Mouse (Mus musculus) limb, embryonic 11.5 days (tissue): ENCODE measurements around the gene Nktr. TPM values are rescaled to one million over a fixed set of nuclear protein-coding genes. Genes with fewer than 3 reads are reported as not detected.
A peak's percentile ranks its signal among the peaks of the same experiment; 100 is the strongest.

Experiments used
- ATAC-seq: fragments of 200-750 bp; cut with Nextera tagmentation; 2 replicates; pipeline ENCODE4 v1.8.0; 2017; ENCODE audit warnings: low read depth; ENCODE audit not compliant: insufficient number of reproducible peaks, low FRiP score, low TSS enrichment
- DNase-seq: peaks from one replicate; pipeline ENCODE4 v3.0.0-alpha.2; 2015; ENCODE audit warnings: low spot score
- H3K27ac ChIP-seq: fragments of 300-500 bp; sonication (generic); replicated peaks from 2 replicates; pipeline ENCODE4 v1.5.1; 2014; ENCODE audit warnings: low read depth, mild to moderate bottlenecking, low read length
- H3K27me3 ChIP-seq: fragments of 300-500 bp; sonication (generic); 2 replicates; pipeline ENCODE4 v1.6.1; 2014; ENCODE audit warnings: mild to moderate bottlenecking, low read length, mixed read lengths; ENCODE audit not compliant: control insufficient read depth, insufficient read depth
- H3K36me3 ChIP-seq: fragments of 300-500 bp; sonication (generic); 2 replicates; pipeline ENCODE4 v1.6.1; 2014; ENCODE audit warnings: mild to moderate bottlenecking, low read length, moderate library complexity, mixed read lengths; ENCODE audit not compliant: control insufficient read depth, insufficient read depth
- H3K4me1 ChIP-seq: fragments of 300-500 bp; sonication (generic); 2 replicates; pipeline ENCODE4 v1.6.1; 2014; ENCODE audit warnings: low read length, mixed read lengths; ENCODE audit not compliant: control insufficient read depth, insufficient read depth
- H3K4me2 ChIP-seq: fragments of 300-500 bp; sonication (generic); 2 replicates; pipeline ENCODE4 v1.6.1; 2014; ENCODE audit warnings: low read depth, mild to moderate bottlenecking, moderate library complexity; ENCODE audit not compliant: severe bottlenecking
- H3K4me3 ChIP-seq: fragments of 300-500 bp; sonication (generic); 2 replicates; pipeline ENCODE4 v1.5.1; 2014; ENCODE audit warnings: low read depth, low read length
- H3K9ac ChIP-seq: fragments of 300-500 bp; sonication (generic); 2 replicates; pipeline ENCODE4 v1.6.1; 2014; ENCODE audit warnings: mild to moderate bottlenecking, low read length
- H3K9me3 ChIP-seq: fragments of 300-500 bp; sonication (generic); 2 replicates; pipeline ENCODE4 v1.6.1; 2016; ENCODE audit warnings: low read length; ENCODE audit not compliant: control insufficient read depth
- WGBS: fragments of 180-500 bp; shearing (Covaris S2); extraction: QIAGEN DNeasy Blood & Tissue Kit; methylation state at CpG from one replicate; pipeline ENCODE4 v1.1.7; 2014; 5-methylcytosine and 5-hydroxymethylcytosine counted together
- polyA plus RNA-seq: library from polyadenylated mRNA; unstranded; fragments of >200 nt; fragmentation: Nextera tagmentation; extraction: Ambion mirVana; gene quantifications from 2 replicates; pipeline ENCODE4 v1.2.1, GENCODE M21; 2014

The Nktr gene
- polyA plus RNA-seq, 1 experiment from 2014 or later: 65.1 TPM

DNA sequence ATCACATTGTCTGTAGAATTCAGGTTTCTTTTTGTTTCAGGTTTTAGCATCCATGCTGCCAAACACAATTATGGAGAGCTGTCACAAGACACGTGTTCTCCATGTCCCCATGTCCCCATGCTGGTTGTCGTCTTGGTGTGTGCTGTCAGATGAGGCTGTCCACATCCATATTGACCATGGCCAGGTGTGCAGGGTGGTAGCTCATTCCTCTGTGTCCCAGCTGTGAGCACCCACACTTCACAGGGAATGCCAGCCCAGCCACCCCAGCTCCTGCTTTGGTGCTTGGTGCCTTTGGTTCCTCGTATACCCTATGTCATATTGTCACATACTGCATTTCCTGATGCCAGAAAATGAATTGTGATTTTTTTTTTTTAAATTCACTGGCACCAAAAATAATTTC lies 35.7 kb downstream of the Nktr start:
- Histone ChIP-seq H3K4me3 (no peak overlapping the region), H3K27me3 (no peaks in the 10 kb centered on the region), H3K27ac (no peak overlapping the region), H3K4me2 (no peak overlapping the region), H3K9ac (no peak overlapping the region), H3K9me3 (no peaks in the 10 kb centered on the region), H3K4me1 (peaks cover 14% of the 10 kb centered on the region), H3K36me3 (peaks cover 25% of the 10 kb centered on the region)
- no peak for ATAC-seq
- 93% methylated on average over 3 of the region's 3 CpGs for whole genome bisulfite sequencing
- peak; percentile 16 for DNase-seq

DNA sequence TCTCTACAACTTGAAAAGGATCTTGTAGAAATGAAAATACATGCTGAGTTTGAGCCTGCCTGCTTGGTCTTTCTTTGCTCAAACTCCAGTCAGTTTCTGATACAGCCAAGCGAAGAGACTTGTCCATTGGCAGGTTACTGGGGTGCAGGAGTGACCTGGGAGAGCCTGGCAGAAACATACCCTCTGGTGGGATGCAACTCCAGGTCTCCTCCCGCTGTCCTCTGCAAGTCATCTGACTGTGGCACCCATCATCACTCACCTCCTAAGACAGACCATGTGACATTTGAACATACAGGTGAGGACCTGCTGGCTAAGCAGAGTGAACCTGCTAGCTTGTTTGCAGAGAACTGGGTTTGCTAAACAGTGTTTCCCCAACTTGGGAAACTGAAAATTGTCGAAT lies 37.8 kb downstream of the Nktr start:
- Histone ChIP-seq H3K4me3 (no peak overlapping the region), H3K9me3 (no peaks in the 10 kb centered on the region), H3K4me1 (peaks cover 22% of the 10 kb centered on the region), H3K27ac (no peak overlapping the region), H3K9ac (no peak overlapping the region), H3K27me3 (no peaks in the 10 kb centered on the region), H3K4me2 (no peak overlapping the region), H3K36me3 (peaks cover 13% of the 10 kb centered on the region)
- WGBS: 88% methylated on average over 3 of the region's 3 CpGs
- DNase-seq: peak; percentile 18
- ATAC-seq: no peak

DNA sequence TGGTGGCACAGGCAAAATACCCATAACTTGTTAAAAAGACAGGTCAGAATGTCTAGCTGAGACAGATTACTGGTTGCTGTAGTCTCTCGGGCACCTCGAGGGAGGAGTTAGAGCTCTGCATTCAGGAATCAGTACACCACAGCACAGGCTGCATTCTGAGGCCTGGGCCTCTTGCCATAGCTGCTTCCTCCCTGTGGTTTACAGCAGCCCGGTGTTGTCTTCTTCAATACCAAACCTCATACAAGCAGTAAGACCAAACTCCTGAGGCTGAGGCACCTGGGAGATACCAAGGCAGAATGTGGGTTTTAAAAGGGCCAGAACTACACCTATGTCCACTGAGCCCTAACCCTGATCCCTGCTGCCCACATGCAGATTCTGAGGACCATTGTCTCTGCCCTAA lies 38.5 kb downstream of the Nktr start:
- 59% methylated on average over 3 of the region's 3 CpGs for WGBS
- no peaks in the 10 kb centered on the region for H3K27me3 ChIP-seq
- peaks cover 8% of the 10 kb centered on the region; the same call in 1 of the 2 replicates for H3K36me3 ChIP-seq
- H3K4me1 ChIP-seq: peaks cover 22% of the 10 kb centered on the region
- H3K9me3 ChIP-seq: no peaks in the 10 kb centered on the region
- H3K27ac ChIP-seq: peak overlapping the region; percentile 75
- DNase-seq (peak; percentile 54), ATAC-seq (no peak)
- no peak overlapping the region for H3K4me3 ChIP-seq
- H3K4me2 ChIP-seq: peak overlapping the region; percentile 4; the same call in 1 of the 2 replicates
- no peak overlapping the region; the same call in 1 of the 2 replicates for H3K9ac ChIP-seq

DNA sequence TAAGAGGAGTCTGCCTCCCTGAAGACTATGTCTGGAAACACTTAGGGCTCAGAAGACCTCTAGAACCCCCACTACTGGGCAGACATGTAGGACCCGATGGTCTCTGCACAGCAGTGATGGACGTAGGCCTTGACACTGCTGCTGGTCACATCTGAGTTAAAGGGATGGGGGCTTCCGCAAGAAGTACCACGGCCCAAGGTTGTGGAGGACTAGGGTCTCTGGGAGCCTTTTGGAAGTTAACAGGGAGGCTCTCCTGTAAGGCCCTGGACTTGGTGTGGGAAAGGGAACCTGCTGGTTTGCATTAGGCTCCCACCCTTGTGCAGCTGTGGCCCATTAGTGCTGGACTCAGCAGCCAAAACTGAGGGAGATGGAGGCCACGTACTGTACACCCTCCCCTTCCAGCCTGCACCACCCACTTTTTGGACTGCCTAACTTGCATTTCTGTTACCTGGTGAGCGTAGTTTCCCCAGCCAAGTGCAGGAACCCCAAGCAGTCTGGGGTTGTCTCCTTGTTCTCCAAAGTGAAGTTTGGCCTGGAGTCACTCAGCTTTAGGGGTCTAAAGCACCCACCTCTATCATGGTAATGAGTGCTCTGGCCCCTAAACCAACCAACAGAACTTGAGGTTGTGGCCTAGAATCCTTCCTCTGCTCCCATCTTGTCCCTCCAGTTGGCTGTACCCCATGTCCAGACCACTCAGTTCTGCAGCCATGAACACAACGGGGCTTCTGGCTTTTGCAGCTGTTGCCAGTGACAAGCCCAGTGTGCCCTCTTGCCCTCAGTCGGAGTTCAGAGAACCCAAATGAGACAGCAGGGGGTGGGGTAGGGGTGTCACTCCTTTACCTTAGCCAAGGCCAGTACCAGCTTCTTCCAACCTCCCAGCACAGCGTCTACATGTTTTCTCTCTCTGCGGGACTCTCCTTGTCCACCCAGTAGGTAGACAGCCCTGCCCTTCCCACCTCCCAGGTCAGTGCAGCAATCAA lies 39.2 kb downstream of the Nktr start:
- Histone ChIP-seq H3K9me3 (no peaks in the 10 kb centered on the region), H3K4me2 (peak overlapping the region; percentile 98), H3K4me1 (peaks cover 22% of the 10 kb centered on the region), H3K4me3 (peak overlapping the region; percentile 75), H3K27ac (peak overlapping the region; percentile 75), H3K36me3 (peaks cover 3% of the 10 kb centered on the region; the same call in 1 of the 2 replicates), H3K27me3 (no peaks in the 10 kb centered on the region), H3K9ac (peak overlapping the region; percentile 90)
- peak; percentile 75 for DNase-seq
- WGBS: 37% methylated on average over 10 of the region's 10 CpGs
- ATAC-seq: no peak

DNA sequence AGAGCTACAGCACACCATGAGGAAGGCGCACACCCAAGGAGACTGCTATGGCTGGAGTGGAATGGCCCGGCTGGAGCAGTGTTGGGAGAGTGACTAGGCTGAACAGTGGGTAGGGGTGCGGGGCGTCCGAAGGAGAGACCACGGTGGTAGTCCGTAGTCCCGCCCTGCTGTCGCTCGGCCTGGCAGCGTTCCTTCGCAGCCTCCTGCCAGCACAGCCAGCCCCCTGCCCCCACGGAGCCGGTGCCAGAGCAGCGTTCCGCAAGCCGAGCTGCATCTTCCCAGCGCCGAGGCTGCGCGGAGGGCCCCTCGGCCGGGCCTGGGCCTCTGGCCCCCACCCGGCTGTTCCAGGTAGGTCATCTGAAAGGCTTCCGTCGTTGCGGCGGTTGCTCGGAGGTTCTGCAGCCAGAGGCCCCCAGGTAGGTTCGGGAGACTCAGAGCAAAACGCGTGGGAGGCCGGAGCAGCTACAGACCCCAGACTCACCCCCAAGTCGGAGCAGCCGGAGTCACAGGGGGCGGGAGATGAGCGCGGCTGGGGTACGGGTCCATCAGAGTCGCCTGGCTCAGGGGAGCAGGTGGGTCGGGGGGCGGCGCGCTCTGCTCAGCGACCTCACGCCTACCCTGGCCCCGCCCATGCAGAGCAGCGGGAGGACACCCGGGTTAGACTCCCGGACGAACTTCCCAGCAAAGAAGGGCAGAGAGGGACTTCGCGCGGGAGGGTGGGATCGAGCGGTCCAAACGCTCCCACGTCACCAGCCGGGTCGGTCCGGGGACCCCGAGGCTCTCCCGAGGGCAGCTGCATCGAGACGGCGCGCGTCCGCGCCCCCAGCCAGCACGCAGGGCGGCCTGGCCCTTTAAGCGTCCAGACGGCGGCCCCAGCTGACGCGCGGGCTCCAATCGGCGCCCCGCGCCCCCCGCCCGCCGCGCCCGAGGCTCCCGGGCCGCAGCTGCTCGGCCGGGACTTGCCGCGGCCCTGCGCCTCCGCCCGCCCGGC lies 40.4 kb downstream of the Nktr start, which contains the start of gene Zfp651:
Gene Zfp651, plus strand, starts transcription at position 240 of the 991 bp plus-strand sequence.
- Histone ChIP-seq H3K4me3 (peak within 1 kb of the TSS; percentile 75), H3K4me2 (peak within 1 kb of the TSS; percentile 98), H3K4me1 (peaks cover 22% of the 10 kb centered on the region), H3K27ac (peak within 1 kb of the TSS; percentile 94), H3K36me3 (no peaks in the 10 kb centered on the region), H3K9me3 (no peaks in the 10 kb centered on the region), H3K27me3 (no peaks in the 10 kb centered on the region), H3K9ac (peak within 1 kb of the TSS; percentile 90)
- DNase-seq: peak; percentile 80
- WGBS: under 1% methylated on average over 96 of the region's 97 CpGs
- ATAC-seq: peak; percentile 61

DNA sequence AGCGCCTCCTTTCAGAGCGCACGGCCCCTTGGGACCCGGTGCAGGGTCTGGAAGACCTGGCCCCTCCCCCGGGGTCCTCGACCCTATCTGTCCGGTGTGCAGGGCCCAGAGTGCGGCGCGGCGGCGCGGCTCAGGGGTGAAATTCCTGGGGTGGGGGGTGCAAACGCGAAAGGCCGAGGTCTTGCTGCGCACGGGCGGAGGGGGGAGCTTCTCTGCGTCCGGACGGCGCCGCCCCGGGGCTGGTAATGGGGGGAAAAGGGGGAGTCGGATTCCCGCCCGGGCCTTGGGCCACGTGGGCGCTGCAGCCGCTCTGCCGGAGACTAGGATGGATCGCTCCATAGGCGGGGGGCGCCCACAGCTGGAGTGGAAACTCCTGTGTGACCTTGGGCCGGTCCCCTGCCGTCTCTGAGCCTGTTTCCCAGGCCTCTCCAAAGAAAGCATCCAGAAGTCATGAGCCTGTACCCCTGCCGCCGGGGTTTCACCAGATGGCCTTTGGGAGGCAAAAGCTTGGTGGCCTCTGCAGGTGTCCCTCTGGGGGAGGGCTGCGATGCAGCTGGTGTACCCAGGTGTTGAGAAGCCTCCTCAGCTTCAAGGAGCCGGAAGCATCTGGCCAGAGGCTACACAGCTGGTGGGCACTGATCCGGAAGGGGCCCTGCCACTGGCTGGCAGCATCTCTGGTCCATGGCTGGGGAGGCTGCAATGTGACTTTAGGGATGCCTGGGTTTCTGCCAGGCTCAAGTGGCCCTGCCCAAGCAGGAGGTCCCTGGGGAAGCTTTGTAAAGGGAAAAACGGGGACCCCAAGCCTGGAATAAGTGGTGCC lies 41.5 kb downstream of the Nktr start:
- under 1% methylated on average over 35 of the region's 43 CpGs for WGBS
- ATAC-seq (peak; percentile 67), DNase-seq (peak; percentile 86)
- peaks cover 24% of the 10 kb centered on the region for H3K4me1 ChIP-seq
- H3K9me3 ChIP-seq: no peaks in the 10 kb centered on the region
- H3K27ac ChIP-seq: peak overlapping the region; percentile 94
- peak overlapping the region; percentile 90 for H3K9ac ChIP-seq
- peak overlapping the region; percentile 98 for H3K4me2 ChIP-seq
- H3K4me3 ChIP-seq: peak overlapping the region; percentile 75
- no peaks in the 10 kb centered on the region for H3K27me3 ChIP-seq
- H3K36me3 ChIP-seq: no peaks in the 10 kb centered on the region

DNA sequence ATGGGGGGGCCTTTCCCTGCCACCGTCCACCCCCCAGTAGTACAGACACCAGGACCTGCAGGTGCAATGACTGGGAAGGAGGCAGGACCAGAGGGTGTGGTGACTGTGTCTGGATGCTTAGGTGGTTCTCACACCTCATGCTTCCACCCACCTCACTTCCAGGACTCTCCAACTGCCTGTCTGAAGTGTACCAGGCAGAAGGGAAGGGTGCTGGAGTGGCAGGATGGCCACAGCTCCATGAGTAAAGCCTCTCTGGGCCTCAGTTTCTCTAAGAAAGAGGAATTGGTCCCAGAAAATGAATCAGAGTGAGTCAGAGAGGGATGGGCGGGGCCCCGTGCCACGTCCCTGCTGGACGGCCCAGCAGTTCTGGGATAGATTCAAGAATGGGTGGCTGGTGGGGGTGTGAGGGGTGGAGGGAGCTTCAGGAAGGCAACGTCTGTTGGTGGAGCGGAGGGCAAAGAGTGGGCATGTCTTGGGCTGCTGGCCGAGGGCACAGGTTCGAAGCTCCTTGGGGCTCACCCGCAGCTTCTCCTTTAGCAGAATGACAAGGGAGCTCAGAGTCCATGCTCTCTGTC lies 42.2 kb downstream of the Nktr start:
- Histone ChIP-seq H3K27me3 (no peaks in the 10 kb centered on the region), H3K4me1 (peaks cover 24% of the 10 kb centered on the region), H3K27ac (no peak overlapping the region), H3K4me3 (no peak overlapping the region), H3K9ac (no peak overlapping the region; the same call in 1 of the 2 replicates), H3K4me2 (peak overlapping the region; percentile 98; the same call in 1 of the 2 replicates), H3K9me3 (no peaks in the 10 kb centered on the region), H3K36me3 (no peaks in the 10 kb centered on the region)
- WGBS: 62% methylated on average over 10 of the region's 10 CpGs
- no peak for DNase-seq
- no peak for ATAC-seq
